Mouse (Mus musculus): ENCODE data around the gene Cenps. TPM values are rescaled to one million over a fixed set of nuclear protein-coding genes. Genes with fewer than 3 reads are reported as not detected.

Cenps gene
- polyA plus RNA-seq, 1 experiment from 2014 or later = 49.5 TPM

DNA sequence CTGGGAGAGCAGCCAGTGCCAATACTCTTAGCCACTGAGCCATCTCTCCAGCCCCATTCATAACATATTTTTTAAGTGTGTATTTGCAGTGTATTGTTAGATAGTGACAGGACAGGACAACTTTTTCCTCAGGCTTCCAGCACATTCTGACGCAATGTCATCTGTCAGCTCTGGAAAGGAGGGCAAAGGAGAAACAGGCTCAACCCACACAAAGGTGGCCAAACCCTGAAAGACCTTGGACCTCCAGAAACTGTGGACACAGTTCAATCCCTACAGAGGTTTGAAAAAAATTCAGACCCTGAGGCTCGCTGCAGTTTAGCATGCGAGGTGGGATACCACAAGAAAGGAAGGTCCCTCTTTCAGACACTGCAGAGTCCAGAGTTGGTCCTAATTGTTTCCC lies 39.5 kb downstream of the Cenps start:
- H3K36me3 ChIP-seq (ENCODE audit: control insufficient read depth, insufficient read depth, low read length) = no peaks in the 10 kb centered on the region
- ATAC-seq (replicated peaks; ENCODE audit: low FRiP score) = no peak
- H3K4me2 ChIP-seq (ENCODE audit: low read depth, low read length, severe bottlenecking) = no peak overlapping the region
- H3K27me3 ChIP-seq (ENCODE audit: control insufficient read depth, insufficient read depth, low read length) = no peaks in the 10 kb centered on the region
- no peak overlapping the region for H3K9ac ChIP-seq (ENCODE audit: low read length)
- peaks cover 2% of the 10 kb centered on the region; the same call in 1 of the 2 replicates for H3K4me1 ChIP-seq (replicated peaks; ENCODE audit: control insufficient read depth, insufficient read depth, low read length)
- 87% methylated on average over 3 of the region's 3 CpGs for WGBS
- H3K9me3 ChIP-seq (ENCODE audit: control insufficient read depth, low read length) = no peaks in the 10 kb centered on the region
- DNase-seq (ENCODE audit: low spot score) = no peak
- H3K4me3 ChIP-seq (ENCODE audit: low read depth, low read length) = no peak overlapping the region
- no peak overlapping the region for H3K27ac ChIP-seq (ENCODE audit: low read depth, low read length)

DNA sequence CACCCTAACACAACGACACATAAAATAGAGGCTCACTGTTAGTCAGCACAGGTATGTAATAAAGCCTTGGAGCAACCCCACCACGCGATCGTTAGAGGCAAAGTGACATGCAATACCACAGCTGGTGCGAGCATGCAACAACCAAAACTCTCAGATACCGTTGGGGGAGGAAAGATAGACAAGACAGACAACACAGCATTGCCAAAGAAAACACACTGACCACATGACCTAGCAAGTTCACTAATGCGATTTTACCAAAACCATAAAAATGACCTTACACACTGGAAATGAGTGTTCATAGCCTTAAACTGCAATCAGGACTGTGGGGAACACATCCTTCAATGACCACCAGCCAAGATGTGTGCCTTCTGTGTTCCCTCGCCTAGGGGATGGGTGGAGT lies 46.1 kb downstream of the Cenps start:
- Histone ChIP-seq H3K4me3 (ENCODE audit: low read depth, low read length) (no peak overlapping the region), H3K27ac (ENCODE audit: low read depth, low read length) (no peak overlapping the region), H3K27me3 (ENCODE audit: control insufficient read depth, insufficient read depth, low read length) (no peaks in the 10 kb centered on the region), H3K4me2 (ENCODE audit: low read depth, low read length, severe bottlenecking) (no peak overlapping the region), H3K9ac (ENCODE audit: low read length) (no peak overlapping the region), H3K36me3 (ENCODE audit: control insufficient read depth, insufficient read depth, low read length) (no peaks in the 10 kb centered on the region), H3K9me3 (ENCODE audit: control insufficient read depth, low read length) (no peaks in the 10 kb centered on the region), H3K4me1 (replicated peaks; ENCODE audit: control insufficient read depth, insufficient read depth, low read length) (no peaks in the 10 kb centered on the region)
- ATAC-seq (replicated peaks; ENCODE audit: low FRiP score) = no peak
- 94% methylated on average over 8 of the region's 8 CpGs for WGBS
- no peak for DNase-seq (ENCODE audit: low spot score)

DNA sequence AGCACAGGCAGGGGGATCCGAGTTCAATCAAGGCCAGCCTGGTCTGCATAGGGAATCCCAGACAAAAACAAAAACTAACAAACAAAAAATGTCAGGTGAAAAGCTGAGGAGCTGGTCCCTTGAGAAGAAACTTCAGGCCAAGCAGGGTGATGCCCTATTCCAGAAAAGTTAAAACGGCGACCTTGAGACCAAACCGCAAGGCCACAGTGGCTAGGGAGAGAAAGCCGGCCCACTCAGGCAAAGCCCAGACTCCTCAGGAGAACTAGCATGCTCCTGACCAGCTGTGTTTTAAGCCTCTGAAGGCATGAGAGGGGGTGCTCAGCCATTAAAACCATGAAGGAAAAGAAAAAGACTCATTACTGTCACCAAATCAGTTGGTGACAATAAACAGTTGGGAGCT lies 52.0 kb downstream of the Cenps start:
- no peak overlapping the region for H3K4me2 ChIP-seq (ENCODE audit: low read depth, low read length, severe bottlenecking)
- no peaks in the 10 kb centered on the region for H3K4me1 ChIP-seq (replicated peaks; ENCODE audit: control insufficient read depth, insufficient read depth, low read length)
- no peak overlapping the region for H3K4me3 ChIP-seq (ENCODE audit: low read depth, low read length)
- H3K36me3 ChIP-seq (ENCODE audit: control insufficient read depth, insufficient read depth, low read length) = no peaks in the 10 kb centered on the region
- WGBS = 87% methylated on average over 5 of the region's 5 CpGs
- DNase-seq (ENCODE audit: low spot score) (no peak), ATAC-seq (replicated peaks; ENCODE audit: low FRiP score) (no peak)
- H3K27ac ChIP-seq (ENCODE audit: low read depth, low read length) = no peak overlapping the region
- H3K9ac ChIP-seq (ENCODE audit: low read length) = no peak overlapping the region
- H3K9me3 ChIP-seq (ENCODE audit: control insufficient read depth, low read length) = no peaks in the 10 kb centered on the region
- no peaks in the 10 kb centered on the region for H3K27me3 ChIP-seq (ENCODE audit: control insufficient read depth, insufficient read depth, low read length)

DNA sequence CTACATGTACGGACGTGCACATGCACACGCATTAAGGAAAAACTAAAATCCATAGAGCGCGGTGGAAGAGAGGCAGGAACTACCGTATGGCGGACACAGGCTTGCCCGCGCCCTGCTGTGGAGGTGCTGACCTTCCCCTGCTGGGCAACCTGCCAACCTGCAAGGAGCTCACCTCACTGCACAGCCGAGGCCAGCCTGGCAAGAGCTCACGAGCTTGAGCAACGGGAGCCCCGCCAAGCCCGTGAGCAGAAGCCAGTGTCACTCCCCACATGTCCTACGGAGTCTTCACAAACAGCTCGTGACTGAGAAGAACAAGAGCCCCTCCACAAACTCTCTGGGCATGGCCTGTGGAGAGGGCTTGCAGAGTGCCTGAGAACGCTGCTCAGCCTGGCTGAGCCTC lies 55.9 kb downstream of the Cenps start:
- no peak overlapping the region for H3K4me2 ChIP-seq (ENCODE audit: low read depth, low read length, severe bottlenecking)
- ATAC-seq (replicated peaks; ENCODE audit: low FRiP score) = no peak
- H3K27me3 ChIP-seq (ENCODE audit: control insufficient read depth, insufficient read depth, low read length) = no peaks in the 10 kb centered on the region
- no peaks in the 10 kb centered on the region for H3K4me1 ChIP-seq (replicated peaks; ENCODE audit: control insufficient read depth, insufficient read depth, low read length)
- H3K4me3 ChIP-seq (ENCODE audit: low read depth, low read length) = no peak overlapping the region
- DNase-seq (ENCODE audit: low spot score) = no peak
- H3K9me3 ChIP-seq (ENCODE audit: control insufficient read depth, low read length) = no peaks in the 10 kb centered on the region
- no peaks in the 10 kb centered on the region for H3K36me3 ChIP-seq (ENCODE audit: control insufficient read depth, insufficient read depth, low read length)
- no peak overlapping the region for H3K9ac ChIP-seq (ENCODE audit: low read length)
- H3K27ac ChIP-seq (ENCODE audit: low read depth, low read length) = no peak overlapping the region
- WGBS = 86% methylated on average over 17 of the region's 17 CpGs

DNA sequence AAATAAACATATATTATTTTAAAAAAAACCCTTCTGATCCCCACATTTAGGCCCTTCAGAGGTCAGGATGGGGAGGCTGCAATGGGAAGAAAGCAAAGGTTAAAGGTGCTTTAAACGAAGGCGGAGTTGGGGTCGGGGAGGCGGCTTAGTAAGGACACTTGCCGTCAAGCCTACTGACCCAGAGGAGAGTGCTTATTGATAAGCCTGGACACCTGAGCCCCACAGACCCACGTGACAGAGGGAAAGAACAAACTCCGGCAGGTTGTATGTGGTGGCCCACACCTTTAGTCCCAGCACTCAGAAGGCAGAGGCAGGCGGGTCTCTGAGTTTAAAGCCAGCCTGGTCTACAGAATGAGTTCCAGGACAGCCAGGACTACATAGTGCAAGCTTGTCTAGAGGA lies 57.3 kb downstream of the Cenps start:
- no peaks in the 10 kb centered on the region for H3K4me1 ChIP-seq (replicated peaks; ENCODE audit: control insufficient read depth, insufficient read depth, low read length)
- 89% methylated on average over 8 of the region's 8 CpGs for WGBS
- DNase-seq (ENCODE audit: low spot score) = no peak
- H3K36me3 ChIP-seq (ENCODE audit: control insufficient read depth, insufficient read depth, low read length) = no peaks in the 10 kb centered on the region
- H3K9ac ChIP-seq (ENCODE audit: low read length) = no peak overlapping the region
- no peak overlapping the region for H3K4me2 ChIP-seq (ENCODE audit: low read depth, low read length, severe bottlenecking)
- no peak overlapping the region for H3K4me3 ChIP-seq (ENCODE audit: low read depth, low read length)
- no peak overlapping the region for H3K27ac ChIP-seq (ENCODE audit: low read depth, low read length)
- no peaks in the 10 kb centered on the region for H3K9me3 ChIP-seq (ENCODE audit: control insufficient read depth, low read length)
- no peaks in the 10 kb centered on the region for H3K27me3 ChIP-seq (ENCODE audit: control insufficient read depth, insufficient read depth, low read length)
- ATAC-seq (replicated peaks; ENCODE audit: low FRiP score) = no peak

DNA sequence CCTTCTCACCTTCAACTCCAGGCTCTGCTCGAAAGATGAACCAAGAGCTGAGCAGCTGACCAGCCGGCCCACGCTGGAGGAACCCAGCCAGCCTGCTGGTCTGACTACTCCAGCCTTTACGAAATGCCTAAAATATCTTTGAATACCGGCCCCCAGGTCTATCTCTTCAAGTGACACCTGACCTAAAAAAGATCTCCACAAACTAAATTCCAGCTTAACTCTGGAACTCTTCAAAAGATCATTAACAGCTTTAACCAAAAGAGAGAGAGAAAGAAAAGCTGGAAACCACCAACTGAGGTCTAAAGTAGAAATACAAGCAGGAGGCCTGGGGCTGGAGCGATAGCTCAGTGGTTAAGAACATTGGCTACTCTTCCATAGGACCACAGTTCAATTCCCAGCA lies 57.8 kb downstream of the Cenps start:
- Histone ChIP-seq H3K4me2 (ENCODE audit: low read depth, low read length, severe bottlenecking) (no peak overlapping the region), H3K27ac (ENCODE audit: low read depth, low read length) (no peak overlapping the region), H3K9me3 (ENCODE audit: control insufficient read depth, low read length) (no peaks in the 10 kb centered on the region), H3K4me1 (replicated peaks; ENCODE audit: control insufficient read depth, insufficient read depth, low read length) (no peaks in the 10 kb centered on the region), H3K36me3 (ENCODE audit: control insufficient read depth, insufficient read depth, low read length) (no peaks in the 10 kb centered on the region), H3K4me3 (ENCODE audit: low read depth, low read length) (no peak overlapping the region), H3K27me3 (ENCODE audit: control insufficient read depth, insufficient read depth, low read length) (no peaks in the 10 kb centered on the region), H3K9ac (ENCODE audit: low read length) (no peak overlapping the region)
- DNase-seq (ENCODE audit: low spot score) (no peak), ATAC-seq (replicated peaks; ENCODE audit: low FRiP score) (no peak)
- 88% methylated on average over 6 of the region's 6 CpGs for WGBS

DNA sequence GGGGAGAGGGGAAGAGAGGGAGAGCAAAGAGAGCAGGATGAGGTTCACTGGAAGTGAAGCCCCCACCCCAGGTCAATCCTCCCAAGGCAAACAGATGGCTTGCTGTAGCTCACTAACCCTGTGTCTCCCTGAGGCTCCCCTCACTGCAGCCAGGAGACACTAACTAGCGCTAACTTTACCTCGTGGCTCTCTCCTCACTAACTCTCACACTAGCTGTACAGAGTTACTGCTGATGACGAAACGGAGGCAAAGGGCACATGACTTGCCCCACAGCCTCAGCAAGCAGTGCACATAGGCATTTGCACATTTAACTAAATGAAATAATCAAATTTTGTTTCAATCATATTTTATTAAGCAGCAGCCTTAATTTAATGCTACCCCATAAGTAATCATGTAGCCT lies 59.2 kb downstream of the Cenps start:
- ATAC-seq (replicated peaks; ENCODE audit: low FRiP score) (no peak), DNase-seq (ENCODE audit: low spot score) (no peak)
- Histone ChIP-seq H3K4me2 (ENCODE audit: low read depth, low read length, severe bottlenecking) (no peak overlapping the region), H3K27ac (ENCODE audit: low read depth, low read length) (no peak overlapping the region), H3K9me3 (ENCODE audit: control insufficient read depth, low read length) (no peaks in the 10 kb centered on the region), H3K36me3 (ENCODE audit: control insufficient read depth, insufficient read depth, low read length) (no peaks in the 10 kb centered on the region), H3K4me3 (ENCODE audit: low read depth, low read length) (no peak overlapping the region), H3K9ac (ENCODE audit: low read length) (no peak overlapping the region), H3K4me1 (replicated peaks; ENCODE audit: control insufficient read depth, insufficient read depth, low read length) (no peaks in the 10 kb centered on the region), H3K27me3 (ENCODE audit: control insufficient read depth, insufficient read depth, low read length) (no peaks in the 10 kb centered on the region)
- WGBS = 71% methylated on average over 4 of the region's 4 CpGs

Other genes starting within 250 kb of the Cenps start
- gene Pex14, start 37.8 kb downstream of the Cenps start, polyA plus RNA-seq (2014; fragmentation: Nextera tagmentation; extraction: Ambion mirVana) = 43.5 TPM in 2 replicates
- gene Dffa, start 33.5 kb downstream of the Cenps start, polyA plus RNA-seq (2014; fragmentation: Nextera tagmentation; extraction: Ambion mirVana) = 28.5 and 29.6 TPM in 2 replicates
- 0.49 and 1.3 TPM in 2 replicates for gene Cort, start 10.9 kb downstream of the Cenps start, polyA plus RNA-seq (2014; fragmentation: Nextera tagmentation; extraction: Ambion mirVana)
- gene Pgd, start 29.1 kb upstream of the Cenps start, polyA plus RNA-seq (2014; fragmentation: Nextera tagmentation; extraction: Ambion mirVana) = 51.3 and 56.9 TPM in 2 replicates
- 93.3 and 96.4 TPM in 2 replicates for gene Kif1b, start 170.1 kb upstream of the Cenps start, polyA plus RNA-seq (2014; fragmentation: Nextera tagmentation; extraction: Ambion mirVana)